Mouse (Mus musculus): Measurements from ENCODE around the gene Acbd4.
A peak's percentile ranks its signal among the peaks of the same experiment; 100 is the strongest.

Acbd4 gene

DNA sequence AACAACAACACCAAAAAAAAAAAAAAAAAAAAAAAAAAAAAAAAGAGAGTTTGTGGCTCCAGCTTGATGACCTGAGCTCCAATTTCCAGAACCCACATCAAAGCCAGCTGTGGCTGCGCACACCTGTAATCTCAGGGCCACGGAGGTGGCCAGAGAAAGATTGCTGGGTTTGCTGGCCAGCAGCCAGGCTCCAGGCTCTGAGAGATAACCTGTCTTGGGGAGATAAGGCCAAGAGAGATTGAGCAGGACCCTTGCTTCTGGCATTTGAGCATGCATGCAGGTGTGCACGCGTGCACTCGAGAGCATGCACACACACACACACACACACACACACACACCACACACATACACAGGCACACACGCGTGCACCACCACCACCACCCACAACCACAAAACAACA lies 8.2 kb upstream of the Acbd4 start:
- DNase-seq (ENCODE audit: low spot score) = no peak

DNA sequence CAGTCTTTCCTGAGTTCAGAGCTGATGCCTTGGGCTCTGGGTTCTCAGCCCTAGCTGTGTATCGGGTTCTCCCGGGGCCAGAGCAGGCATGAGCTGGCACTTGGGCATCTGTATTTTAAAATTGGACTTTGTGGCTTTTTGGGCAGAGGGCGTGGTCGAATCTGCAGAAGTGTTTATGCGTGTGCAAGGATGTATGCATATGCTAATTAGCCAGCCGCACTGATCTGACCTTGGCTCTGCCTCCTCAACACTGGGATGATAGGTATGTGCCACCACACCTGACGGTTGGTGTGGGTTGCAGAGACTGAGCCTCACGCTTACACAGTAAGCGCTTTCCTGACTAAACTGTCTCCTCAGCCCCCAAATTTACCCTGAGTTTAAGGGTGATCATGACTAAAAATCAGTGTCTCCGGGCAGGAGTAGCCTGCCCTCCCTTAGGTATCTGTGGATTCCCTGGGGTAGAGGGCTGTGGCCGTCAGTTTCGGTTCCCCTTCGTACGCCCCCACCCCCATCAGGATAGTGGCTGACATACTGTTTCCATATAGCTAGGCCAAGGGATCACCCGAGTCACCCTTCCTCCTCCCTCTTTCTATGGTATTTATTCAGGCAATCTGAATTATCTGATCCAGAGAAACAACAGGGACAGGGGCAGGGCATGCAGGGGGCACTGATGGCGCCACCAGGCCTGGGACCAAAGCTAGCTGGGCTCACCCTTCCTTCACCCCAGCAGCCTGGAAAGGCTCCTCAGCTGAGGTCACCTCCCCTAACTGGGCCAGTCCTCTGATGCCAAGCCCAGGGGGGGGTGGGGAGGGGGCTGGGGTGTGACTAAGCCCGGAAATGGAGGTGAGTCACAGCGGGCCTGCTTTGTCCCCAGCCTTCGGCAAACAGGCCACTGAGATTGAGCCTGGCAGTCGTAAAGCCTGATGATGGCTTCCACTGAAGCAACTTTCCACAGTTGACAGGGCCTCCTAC lies 7.3 kb upstream of the Acbd4 start:
- no peak for DNase-seq (ENCODE audit: low spot score)

DNA sequence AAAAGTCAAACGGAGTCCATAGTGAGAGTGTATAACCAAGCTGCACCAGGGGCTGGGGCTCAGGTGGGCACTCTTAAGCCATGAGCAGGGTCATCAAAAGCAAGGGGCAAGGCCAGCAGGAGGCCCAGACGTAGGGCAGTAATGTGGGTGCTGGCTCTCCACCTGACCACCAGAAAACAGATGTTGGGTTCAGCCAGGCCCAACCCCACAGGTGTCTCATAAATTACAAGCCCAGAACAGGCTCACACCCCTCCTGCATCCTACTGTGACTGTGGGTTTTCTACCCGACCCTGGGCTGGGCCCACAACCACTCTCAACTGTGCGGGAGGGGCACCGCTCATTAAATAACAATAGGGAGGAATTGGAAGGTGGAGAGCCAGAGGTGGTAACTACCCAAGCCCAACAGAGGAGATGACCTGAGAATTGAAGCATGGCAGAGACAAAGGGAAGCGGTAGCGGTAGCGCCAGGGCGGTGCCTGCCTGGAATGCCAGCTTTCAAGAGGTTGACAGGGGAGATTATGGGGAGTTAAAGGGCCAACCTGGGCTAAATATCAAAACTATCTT lies 6.3 kb upstream of the Acbd4 start:
- DNase-seq (ENCODE audit: low spot score) = no peak

DNA sequence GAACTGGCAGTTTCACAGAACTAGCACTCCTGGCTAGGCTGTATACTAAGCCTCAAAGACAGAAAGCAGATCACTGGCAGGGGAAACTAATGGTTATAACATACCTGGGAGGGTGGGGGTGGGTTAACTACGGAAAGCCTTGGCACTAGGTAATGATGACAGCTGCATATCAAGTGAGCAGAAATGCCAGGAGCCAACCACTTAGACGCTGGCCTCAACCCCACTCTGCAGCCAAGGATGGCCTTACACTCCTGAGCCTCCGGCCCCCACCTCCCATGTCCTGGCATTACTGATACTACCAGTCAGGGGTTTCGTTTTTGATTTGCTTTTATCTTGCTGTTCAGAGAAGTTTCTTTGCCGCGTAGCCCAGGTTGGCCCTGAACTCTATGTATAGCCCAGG lies 5.7 kb upstream of the Acbd4 start:
- no peak for DNase-seq (ENCODE audit: low spot score)

DNA sequence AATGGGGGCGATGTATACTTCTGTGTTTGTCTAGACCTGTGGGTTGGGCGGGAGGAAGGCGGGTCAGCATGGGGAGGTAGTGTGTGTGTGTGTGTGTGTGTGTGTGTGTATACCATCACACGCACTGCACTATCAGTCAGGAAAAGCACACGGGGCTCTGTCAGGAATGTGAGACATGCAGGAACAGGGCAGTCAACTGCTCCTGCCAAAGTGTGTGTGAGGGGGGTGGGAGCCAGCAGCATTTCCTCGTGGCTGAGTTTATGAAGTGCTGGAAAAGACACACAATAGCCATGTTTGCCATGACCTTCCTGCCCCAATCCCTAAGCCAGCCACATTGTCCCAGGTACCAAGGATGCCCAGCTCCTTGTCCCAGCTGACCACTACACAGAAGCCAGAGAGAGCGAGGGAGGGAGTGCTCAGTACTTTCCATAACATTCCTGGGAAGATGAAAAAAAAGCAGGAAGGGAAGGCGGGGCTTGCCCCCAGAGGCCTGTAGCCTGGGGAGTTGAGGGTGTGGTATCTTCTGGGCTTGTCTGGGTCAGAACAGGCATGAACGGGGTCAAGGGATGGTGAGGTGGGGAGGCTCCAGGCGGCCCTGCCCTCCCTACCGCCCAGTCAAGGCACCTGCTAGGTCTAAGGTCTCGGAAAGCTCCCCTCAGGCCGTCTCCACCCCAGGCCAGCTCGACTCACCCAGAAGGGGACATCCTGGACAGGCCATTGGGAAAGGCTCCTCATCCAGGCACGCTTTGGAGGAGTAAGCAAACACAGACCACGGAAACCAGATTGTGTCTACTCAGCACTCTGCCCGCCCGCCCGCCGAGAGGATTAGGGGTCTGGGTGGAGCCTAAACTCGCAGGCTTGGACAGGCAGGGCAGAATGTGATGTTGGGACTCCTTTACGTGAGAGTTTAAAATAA lies 4.2 kb upstream of the Acbd4 start:
- no peak for DNase-seq (ENCODE audit: low spot score)

DNA sequence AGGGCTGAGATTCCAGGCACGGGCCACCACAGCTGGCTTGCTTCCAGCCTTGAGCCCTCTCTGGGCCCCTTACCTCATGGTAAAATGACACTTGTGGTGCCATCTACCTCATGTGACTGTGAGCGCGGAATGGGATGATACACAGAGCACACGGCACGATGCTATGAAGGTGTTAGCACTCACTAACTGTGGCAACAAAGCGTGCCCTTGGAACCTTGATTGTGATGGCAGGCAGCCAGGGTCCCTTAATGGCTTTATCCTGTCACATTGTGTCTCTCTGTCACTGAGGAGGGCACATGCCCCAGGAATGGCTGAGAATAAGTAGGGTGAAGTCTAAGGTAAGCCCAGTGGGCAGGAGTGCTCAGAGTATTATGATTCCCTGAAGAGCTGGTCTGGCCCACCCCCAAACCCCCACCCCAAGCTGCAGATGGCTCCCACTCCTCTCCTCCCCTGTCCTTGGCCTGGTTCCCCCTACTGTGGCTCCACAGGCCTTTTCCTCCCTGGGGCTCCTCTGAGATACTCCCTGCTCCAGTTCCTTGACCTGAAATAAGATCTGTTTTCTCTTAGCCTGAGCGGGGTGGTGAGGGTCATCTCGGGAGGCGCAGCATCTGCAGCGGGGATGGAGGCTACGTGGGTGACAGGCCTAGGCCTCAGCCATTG lies 2.8 kb upstream of the Acbd4 start:
- DNase-seq (ENCODE audit: low spot score) = no peak

DNA sequence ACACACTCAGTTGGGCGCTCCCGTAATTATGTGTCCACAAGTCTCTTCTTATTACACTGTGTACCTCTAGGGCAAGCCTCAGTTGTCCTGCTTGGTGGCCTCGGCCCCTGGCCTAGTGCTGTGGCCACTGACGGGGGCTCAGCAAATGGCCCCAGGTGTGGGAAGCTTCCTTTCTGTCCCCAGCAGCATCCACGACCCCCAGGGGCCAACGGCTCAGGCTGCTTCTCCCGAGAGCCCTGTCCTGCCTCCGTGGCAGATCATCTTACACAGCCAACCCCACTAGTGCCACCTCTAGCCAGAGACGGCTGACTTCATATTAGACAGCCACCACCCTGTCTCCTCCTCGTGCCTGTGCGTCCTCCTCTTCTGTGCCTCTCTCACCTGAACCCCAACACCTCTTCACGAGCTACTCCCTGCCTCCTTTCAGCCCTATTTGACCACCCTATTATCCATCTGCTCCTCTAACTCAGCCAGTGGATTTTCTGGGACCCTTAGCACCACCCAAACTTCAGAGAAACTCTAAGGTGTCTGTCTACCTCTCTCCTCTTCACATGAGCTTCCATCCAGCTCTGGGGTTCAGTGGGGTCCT lies 2.0 kb upstream of the Acbd4 start:
- no peak for DNase-seq (ENCODE audit: low spot score)

DNA sequence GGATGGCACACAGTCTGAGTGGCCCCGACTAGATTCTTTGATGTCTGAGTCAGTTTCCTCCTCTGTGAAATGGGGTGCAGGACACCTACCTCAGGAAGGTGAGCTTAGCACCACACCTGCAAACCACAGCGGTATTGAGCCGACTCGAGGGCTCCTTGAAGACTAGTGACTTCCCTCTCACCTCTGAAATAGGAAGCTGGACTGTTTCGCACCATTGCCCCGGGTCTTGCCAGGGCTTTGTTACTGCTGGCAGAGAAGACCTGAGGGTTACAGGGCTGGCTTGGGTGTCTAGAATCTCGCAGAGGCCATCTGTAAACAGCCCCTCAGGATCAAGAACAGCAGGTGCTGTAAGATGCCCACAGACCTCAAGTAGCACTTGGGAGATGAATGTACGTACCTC lies 1.1 kb upstream of the Acbd4 start:
- DNase-seq (ENCODE audit: low spot score) = no peak

DNA sequence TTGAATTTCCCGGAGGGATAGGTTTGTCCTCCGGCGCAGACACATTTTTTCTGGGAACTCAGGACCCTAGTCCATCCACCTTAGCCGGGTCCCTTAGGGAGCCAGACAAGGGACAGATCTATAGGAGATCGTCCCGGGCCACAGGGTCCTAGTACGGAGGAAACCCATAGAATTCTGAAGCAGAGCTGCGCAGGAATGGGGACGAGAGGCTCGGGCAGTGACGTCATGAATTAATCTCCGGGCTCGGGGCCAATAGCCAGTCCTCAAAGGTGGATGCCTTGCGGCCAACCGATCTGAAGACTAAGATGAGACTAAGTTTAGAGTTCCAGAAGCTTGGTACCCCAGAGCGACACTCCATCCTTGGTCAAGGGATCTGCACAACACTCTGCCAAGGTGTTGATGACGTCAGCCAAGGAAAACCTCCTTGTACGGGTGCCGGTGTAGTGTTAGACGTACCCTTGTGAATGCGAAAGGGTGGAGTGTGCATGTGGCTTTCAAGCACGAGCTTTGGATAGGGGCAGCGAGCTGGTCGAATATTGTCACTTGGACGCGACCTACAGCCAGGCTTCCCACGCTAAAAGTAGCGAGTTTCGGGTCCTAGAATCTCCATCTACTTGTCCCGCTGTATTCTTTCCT lies 502 bp downstream of the Acbd4 start:
- peak; percentile 64 for DNase-seq (ENCODE audit: low spot score)

DNA sequence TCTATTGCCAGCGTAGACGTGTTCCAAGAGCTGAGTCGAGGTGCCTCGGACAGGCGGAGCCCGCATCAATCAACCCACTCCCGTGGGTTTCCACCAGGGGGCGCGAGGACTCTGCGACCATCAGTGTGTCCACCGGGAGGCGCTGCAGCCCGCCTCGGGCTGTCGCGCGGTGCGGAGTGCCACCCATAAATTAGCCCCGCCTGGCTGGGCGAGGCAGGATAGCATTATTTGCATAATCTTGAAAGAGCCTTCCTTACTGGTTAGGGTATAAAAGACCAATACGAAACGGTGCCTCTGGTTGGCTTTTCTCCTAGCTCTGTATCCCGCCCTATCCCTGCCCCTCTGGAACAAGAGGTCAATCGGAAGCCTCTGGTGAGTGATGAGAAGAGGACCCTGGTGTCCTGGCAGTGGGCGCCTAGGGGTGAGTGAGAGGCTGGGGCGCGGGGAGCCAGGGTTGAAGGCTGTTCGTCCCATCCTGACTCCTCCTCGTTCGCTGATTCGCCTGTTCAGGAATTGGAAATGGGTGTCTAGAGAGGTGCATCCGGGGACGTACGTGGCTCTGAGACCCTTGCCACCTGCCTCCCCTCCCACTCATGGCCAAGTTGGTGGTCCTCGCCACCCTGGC lies 1.4 kb downstream of the Acbd4 start:
- peak; percentile 100 for DNase-seq (ENCODE audit: low spot score)

DNA sequence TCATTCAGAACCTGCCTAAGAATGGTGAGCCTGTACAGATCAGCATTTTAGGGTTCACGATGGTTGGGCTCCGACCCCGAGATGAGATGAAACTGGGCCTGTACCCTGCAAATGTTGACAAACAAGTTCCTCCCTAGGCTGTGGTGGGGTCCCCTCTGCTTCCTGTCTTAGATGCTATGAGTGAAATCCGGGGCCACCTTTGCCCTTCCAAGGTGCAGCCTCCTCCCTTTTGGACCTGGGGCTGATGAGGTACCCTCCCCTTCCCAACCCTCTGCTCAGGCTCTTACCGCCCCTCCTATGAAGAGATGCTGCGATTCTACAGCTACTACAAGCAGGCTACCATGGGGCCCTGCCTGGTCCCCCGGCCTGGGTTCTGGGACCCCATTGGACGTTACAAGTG lies 2.1 kb downstream of the Acbd4 start:
- no peak for DNase-seq (ENCODE audit: low spot score)

DNA sequence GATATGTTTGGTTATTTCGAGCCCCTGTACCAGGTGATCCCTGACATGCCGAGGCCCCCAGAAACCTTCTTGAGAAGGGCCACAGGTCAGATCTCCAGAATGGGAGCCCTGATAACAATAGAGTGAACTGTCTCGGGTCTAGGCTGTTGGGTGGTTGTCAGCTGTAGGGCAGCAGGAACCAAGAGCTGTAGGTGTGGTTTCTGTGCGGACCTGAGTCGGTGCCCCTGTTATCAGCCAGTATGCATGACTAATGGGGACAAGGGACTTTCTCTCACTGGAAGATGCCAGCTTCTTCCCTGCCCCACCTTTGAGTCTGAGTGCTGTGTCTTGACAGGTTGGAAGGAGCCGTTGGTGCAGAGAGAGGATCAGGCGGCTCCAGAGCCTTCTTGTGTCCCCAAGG lies 3.0 kb downstream of the Acbd4 start:
- peak; percentile 39 for DNase-seq (ENCODE audit: low spot score)

DNA sequence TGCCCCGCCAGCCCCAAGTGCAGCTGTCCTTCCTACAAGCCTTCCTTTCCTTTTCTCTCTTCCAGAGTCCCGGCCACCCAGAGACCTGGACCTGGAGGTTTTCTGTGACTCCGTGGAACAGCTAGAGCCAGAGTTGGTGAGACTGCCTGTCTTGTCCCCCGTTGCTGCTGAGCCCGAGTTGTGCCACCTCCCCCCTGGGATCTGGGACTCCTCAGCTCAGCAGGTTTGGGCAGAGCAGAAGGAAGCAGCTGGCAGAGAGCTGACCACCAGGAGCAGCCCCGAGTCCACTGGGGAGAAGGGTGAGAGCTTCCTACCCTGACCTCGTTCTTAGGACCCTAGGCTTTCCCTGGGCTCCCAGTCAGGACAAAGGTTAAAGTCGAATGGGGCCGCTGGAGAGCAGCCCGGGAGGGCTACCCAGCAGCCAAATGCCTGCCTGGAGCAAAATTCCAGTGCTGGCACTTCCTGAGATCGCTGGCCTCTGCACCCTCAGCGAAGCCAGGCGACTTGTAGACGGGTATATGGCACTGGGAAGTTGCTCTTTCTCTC lies 3.8 kb downstream of the Acbd4 start:
- DNase-seq (ENCODE audit: low spot score) = no peak

DNA sequence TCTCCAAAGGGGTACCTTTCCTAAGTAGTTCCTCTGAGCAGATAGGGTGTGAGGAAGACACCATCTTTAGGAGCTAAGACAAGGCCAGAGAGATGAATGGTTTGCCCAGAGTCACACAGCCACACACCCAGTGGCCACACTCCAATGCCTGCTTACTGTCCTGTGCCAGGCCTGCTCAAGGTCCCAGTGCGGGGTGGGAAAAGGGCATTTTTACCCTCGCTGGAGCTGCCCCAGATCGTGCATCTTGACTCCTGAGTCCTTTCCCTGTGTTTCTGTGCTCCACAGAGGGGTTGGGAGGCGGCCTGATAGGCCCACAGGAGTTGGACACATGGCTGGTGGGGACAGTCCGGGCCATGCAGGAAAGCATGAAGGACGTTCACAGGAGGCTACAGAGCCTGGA lies 4.3 kb downstream of the Acbd4 start:
- DNase-seq (ENCODE audit: low spot score) = no peak

DNA sequence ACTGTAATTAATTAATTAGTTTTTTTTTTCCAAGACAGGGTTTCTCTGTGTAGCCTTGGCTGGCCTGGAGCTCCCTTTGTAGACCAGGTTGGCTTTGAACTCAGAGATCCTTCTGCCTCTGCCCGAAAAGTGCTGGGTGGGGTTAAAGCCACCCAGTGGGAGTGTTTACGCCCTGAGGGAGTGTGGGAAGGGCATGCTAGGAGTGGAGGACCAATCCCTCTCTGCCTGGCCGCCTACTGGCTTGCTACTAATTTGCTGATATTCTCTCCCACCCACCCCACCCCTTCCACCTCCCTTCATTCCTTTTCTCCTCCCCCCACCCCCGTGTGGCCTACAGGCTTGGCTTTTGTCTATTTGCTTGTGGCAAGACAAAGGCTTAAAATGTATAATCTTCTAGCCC lies 4.9 kb downstream of the Acbd4 start:
- no peak for DNase-seq (ENCODE audit: low spot score)

DNA sequence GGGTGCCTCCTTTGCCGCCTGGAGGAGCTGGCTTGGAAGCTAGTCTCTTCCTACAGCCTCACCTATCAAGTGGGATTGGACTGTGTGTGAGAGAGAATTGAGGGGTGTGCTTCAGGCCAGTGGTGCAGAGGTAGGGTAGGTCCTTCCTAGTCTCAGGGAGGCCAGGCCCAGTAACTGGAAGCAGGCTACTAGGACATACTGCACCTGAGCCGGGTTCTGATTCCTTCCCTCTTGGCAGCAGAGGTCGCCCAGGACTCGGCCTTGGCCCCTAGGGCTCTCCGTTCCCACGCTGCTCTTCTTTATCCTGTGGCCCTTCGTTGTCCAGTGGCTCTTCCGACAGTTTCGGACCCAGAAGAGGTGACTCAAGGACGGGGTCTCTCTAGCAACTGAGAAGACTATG lies 9.8 kb downstream of the Acbd4 start:
- no peak for DNase-seq (ENCODE audit: low spot score)

DNA sequence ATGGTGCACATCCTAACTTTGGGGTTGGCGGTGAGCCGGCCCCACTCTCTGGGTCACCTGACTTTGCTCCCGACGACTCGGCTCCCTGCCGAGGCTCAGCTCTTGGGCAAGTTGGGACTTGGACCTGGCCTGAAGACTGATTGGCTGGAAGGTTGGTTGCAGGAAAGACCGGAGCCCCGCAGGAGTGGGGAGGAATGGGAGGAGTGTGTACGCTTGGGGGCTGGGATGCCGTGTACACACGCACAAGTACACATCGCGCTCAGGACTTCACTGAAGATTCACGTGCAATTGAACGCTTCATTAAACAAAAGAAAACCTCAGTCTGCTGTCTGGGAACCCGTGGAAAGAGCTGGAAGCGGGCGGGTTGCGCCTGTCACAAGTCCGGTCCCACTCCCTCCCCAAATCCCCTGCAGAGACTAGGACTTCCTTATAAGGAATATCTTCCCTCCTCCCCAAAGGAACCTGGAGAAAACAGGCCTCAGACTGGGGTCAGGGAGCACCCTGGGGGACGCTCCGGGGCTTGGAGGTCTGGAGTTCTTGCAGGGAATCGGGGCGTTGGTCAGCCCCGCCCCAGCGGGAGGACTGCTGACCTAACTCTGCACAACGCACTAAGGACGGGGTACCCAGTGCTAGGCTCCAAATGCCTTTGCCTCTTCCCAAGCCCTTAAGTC lies 10.5 kb downstream of the Acbd4 start:
- no peak for DNase-seq (ENCODE audit: low spot score)

DNA sequence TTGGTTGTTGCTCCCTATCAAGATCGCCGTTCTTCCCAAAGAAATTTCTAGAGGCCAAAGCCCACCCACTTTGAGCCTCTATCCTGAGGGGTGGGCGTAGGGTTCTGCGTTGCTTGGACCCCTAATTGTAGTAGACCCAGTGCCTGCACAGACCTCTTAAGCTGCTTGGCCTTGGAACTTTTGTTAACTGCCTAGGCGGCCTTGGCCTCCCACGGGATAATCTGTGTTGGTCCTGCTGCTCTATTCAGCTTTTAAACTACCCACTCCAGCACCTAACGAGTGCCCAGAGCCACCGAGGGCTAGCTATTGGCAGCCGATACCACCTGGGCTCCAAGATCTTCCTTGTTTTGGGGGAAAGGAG lies 11.1 kb downstream of the Acbd4 start:
- DNase-seq (ENCODE audit: low spot score) = no peak

DNA sequence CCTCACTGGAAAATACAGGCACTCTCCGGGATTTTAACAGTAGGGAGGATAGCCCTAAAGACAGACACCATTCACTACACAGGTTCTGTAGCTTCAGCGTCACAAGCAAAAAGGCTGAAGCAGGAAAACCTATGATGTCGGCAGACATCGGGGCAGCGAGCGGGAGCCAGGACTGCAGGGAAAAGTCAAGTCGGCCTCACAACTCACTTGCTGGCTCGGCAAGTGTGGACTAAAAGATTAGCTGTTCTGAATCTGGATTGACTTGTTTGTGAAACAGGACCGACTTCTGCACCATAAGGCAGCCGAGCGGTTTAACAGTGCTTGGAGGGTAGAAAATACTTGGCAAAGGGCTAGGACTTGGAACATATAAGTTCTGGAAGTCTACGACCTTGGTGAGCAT lies 11.5 kb downstream of the Acbd4 start:
- no peak for DNase-seq (ENCODE audit: low spot score)

DNA sequence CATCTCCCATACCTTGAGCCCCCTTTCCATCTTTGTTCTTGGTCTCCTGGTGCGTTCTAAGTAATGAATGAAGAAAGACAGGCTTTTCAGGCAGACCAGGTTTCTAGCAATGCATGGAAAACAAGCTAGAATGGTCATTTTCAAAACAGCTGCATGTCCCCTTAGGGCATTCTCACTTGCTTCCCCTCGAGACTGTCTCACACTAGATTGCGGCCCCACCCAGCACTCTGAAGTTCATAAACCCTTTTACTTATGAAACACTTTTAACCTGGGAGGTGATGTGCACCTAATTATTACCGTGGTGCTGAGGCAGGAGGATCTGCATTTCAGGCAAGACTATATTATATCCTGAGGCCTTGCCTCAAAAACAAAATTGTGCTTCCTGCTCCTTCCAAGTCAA lies 12.3 kb downstream of the Acbd4 start:
- no peak for DNase-seq (ENCODE audit: low spot score)

All from spleen, adult 12 weeks (tissue).